Mouse (Mus musculus): ENCODE measurements at regions not wholly inside any gene's neighbourhood (a gene's known extent, or its start where the extent isn't known, plus 50 kb on each side); places are given as distances from the start of the nearest gene placed in this dataset.
A peak's percentile ranks its signal among the peaks of the same experiment; 100 is the strongest.

- intact Hi-C loops (cut with DNase I), result no loop called here
- no peak for DNase-seq (ENCODE audit: low spot score in 2 of 2)
Observed at GRCm38 (mm10) chr9:46672050-46672449, 326.5 kb upstream of the Gm4791 start.

GRCm38 (mm10) chr9:46654422-46654821, 334.6 kb upstream of the 4931429L15Rik start:
- intact Hi-C loops (cut with DNase I), result no loop called here
- peak; percentile 19 to 48 for DNase-seq (ENCODE audit: low spot score in 2 of 2)

- peak in 1 of 2 experiments; percentile 40 for DNase-seq (ENCODE audit: low spot score in 2 of 2)
Observed at GRCm38 (mm10) chr9:46647238-46647922, 327.6 kb upstream of the 4931429L15Rik start.

GRCm38 (mm10) chr9:46645469-46645884, 325.7 kb upstream of the 4931429L15Rik start:
- intact Hi-C loops (cut with DNase I), result no loop called here

More at GRCm38 (mm10) chr9:46647238-46647922, 327.6 kb upstream of the 4931429L15Rik start:
- intact Hi-C loops (cut with DNase I), result no loop called here

GRCm38 (mm10) chr9:46643551-46643950, 323.8 kb upstream of the 4931429L15Rik start:
- no peak for DNase-seq (ENCODE audit: low spot score in 2 of 2)
- intact Hi-C loops (cut with DNase I), result no loop called here

More at GRCm38 (mm10) chr9:46645469-46645884, 325.7 kb upstream of the 4931429L15Rik start:
- no peak for DNase-seq (ENCODE audit: low spot score in 2 of 2)

- DNase-seq (ENCODE audit: low spot score in 2 of 2), result no peak
Observed at GRCm38 (mm10) chr9:46642696-46643095, 322.9 kb upstream of the 4931429L15Rik start.

GRCm38 (mm10) chr9:46636261-46637010, 316.6 kb upstream of the 4931429L15Rik start:
- intact Hi-C loops (cut with DNase I), result no loop called here

More at GRCm38 (mm10) chr9:46642696-46643095, 322.9 kb upstream of the 4931429L15Rik start:
- intact Hi-C loops (cut with DNase I), result no loop called here

GRCm38 (mm10) chr9:46633952-46634351, 314.2 kb upstream of the 4931429L15Rik start:
- no peak for DNase-seq (ENCODE audit: low spot score in 2 of 2)
- intact Hi-C loops (cut with DNase I), result no loop called here

More at GRCm38 (mm10) chr9:46636261-46637010, 316.6 kb upstream of the 4931429L15Rik start:
- DNase-seq (ENCODE audit: low spot score in 2 of 2), result no peak

GRCm38 (mm10) chr9:46632576-46632975, 312.8 kb upstream of the 4931429L15Rik start:
- intact Hi-C loops (cut with DNase I), result no loop called here
- peak; percentile 69 to 90 for DNase-seq (ENCODE audit: low spot score in 2 of 2)

- DNase-seq (ENCODE audit: low spot score in 2 of 2), result no peak
- intact Hi-C loops (cut with DNase I), result no loop called here
Observed at GRCm38 (mm10) chr9:46622255-46622654, 302.5 kb upstream of the 4931429L15Rik start.

GRCm38 (mm10) chr9:46621851-46622250, 302.1 kb upstream of the 4931429L15Rik start:
- intact Hi-C loops (cut with DNase I), result no loop called here
- no peak for DNase-seq (ENCODE audit: low spot score in 2 of 2)

GRCm38 (mm10) chr9:46610101-46611005, 290.6 kb upstream of the 4931429L15Rik start:
- no peak for DNase-seq (ENCODE audit: low spot score in 2 of 2)
- intact Hi-C loops (cut with DNase I), result no loop called here

- no peak for DNase-seq (ENCODE audit: low spot score in 2 of 2)
- intact Hi-C loops (cut with DNase I), result no loop called here
Observed at GRCm38 (mm10) chr9:46608695-46609094, 288.9 kb upstream of the 4931429L15Rik start.

- no peak for DNase-seq (ENCODE audit: low spot score in 2 of 2)
- intact Hi-C loops (cut with DNase I), result loop anchor here (5.0 kb wide), 2 partner anchors 89 to 209 kb away; no protein-coding TSS in a partner anchor
Observed at GRCm38 (mm10) chr9:46600803-46601202, 281.0 kb upstream of the 4931429L15Rik start.

- intact Hi-C loops (cut with DNase I), result loop anchor here (5.0 kb wide), 2 partner anchors 88 to 208 kb away; no protein-coding TSS in a partner anchor
- DNase-seq (ENCODE audit: low spot score in 2 of 2), result peak; percentile 80 to 85
Observed at GRCm38 (mm10) chr9:46599931-46600708, 280.3 kb upstream of the 4931429L15Rik start.

- intact Hi-C loops (cut with DNase I), result no loop called here
- no peak for DNase-seq (ENCODE audit: low spot score in 2 of 2)
Observed at GRCm38 (mm10) chr9:46598518-46598917, 278.7 kb upstream of the 4931429L15Rik start.

GRCm38 (mm10) chr9:46593444-46593843, 273.7 kb upstream of the 4931429L15Rik start:
- intact Hi-C loops (cut with DNase I), result no loop called here
- no peak for DNase-seq (ENCODE audit: low spot score in 2 of 2)

- intact Hi-C loops (cut with DNase I), result no loop called here
- DNase-seq (ENCODE audit: low spot score in 2 of 2), result no peak
Observed at GRCm38 (mm10) chr9:46592908-46593307, 273.1 kb upstream of the 4931429L15Rik start.

- intact Hi-C loops (cut with DNase I), result no loop called here
- DNase-seq (ENCODE audit: low spot score in 2 of 2), result no peak
Observed at GRCm38 (mm10) chr9:46586818-46587217, 267.0 kb upstream of the 4931429L15Rik start.
